Mouse (Mus musculus): Measurements from ENCODE around the gene Aldh6a1.

GRCm38 (mm10) chr12:84450351-84450717 lies 470 bp downstream of the Aldh6a1 start:
- TF ChIP-seq CTCF (IDR thresholded peaks at IDR 0.05; ENCODE audit: insufficient read depth, low read length) (no peak), POLR2A (IDR thresholded peaks at IDR 0.05; ENCODE audit: borderline replicate concordance, extremely low read depth, low read depth, low read length) (no peak)
